Mouse (Mus musculus) lung, adult 2 months (tissue): ENCODE results near the gene 3300002I08Rik. TPM values are rescaled to one million over a fixed set of nuclear protein-coding genes. Genes with fewer than 3 reads are reported as not detected.
"Not testable (repeated sequence)": the region's sequence is repeated elsewhere in the genome, so short reads cannot be mapped to it uniquely, and the experiment has no call there.

Experiments
- DNase-seq: peaks from one replicate; pipeline ENCODE4 v3.0.0; 2022
- H3K4me1 ChIP-seq: fragments of 200-500 bp; 2 replicates; pipeline ENCODE4 v1.6.1; 2011; ENCODE audit warnings: low read length; ENCODE audit not compliant: control insufficient read depth, insufficient read depth
- H3K4me3 ChIP-seq: fragments of 200-500 bp; replicated peaks from 2 replicates; pipeline ENCODE3; 2011; ENCODE audit warnings: low read depth, mild to moderate bottlenecking, control low read depth, low read length; ENCODE audit errors: extremely low read depth
- CTCF ChIP-seq: fragments of 200-500 bp; IDR thresholded peaks from 2 replicates; pipeline ENCODE4 v1.5.1; 2011; ENCODE audit warnings: mild to moderate bottlenecking, low read length, control low read depth; ENCODE audit not compliant: insufficient read depth
- POLR2A ChIP-seq: fragments of 200-500 bp; IDR thresholded peaks from 2 replicates; pipeline ENCODE4 v1.6.1; 2011; ENCODE audit warnings: low read depth, mild to moderate bottlenecking, control low read depth, low read length, borderline replicate concordance; ENCODE audit errors: extremely low read depth
- WGBS: fragments of 180-500 bp; shearing (Covaris S2); methylation state at CpG from one replicate; pipeline ENCODE4 v1.1.7; 2018; 5-methylcytosine and 5-hydroxymethylcytosine counted together
- polyA plus RNA-seq: library from polyadenylated mRNA; depleted of rRNA; stranded (reverse); fragments of >200 nt; gene quantifications from 2 replicates; pipeline ENCODE4 v1.2.3, GENCODE M21; 2012; rRNA removed

The 3300002I08Rik gene
- polyA plus RNA-seq, result 0.91 and 1.2 TPM in 2 replicates

DNA sequence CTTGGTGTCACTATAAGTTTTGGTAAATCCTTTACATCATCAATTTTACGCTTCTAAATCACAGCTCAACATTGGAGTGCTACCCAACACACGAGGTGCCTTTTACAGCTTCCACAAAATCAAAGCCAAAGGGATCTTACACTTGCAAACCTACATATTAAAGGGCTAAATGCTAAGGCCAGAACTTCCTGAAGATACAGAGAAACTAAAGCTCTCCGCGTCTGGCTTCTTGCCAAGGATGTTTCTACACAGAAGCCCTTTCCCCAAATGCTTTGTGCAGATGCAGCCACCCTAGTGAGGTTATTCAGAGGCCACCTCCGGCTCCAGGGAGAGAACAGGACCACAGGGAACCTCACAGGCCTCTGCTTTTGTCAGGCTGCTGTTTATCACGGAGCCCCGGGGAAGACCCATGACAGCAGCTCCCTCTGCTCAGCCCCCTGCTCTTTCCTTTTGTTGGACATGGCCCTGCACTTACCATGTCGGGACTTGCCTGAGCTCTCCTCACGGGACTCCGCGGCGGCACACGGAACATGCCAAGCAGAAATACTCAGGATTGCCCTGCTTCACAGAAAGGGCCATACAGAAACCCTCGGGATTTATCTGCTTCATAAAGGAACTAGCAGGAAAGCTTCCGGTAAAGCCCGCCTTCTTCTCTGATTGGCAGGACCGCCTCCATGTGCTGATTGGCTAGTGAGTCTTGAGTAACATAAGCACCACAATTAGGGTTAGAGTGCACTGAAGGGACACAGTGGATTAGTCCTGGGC, at the start of gene 3300002I08Rik:
3300002I08Rik (minus strand) TSS at position 653 of the 765 bp plus-strand sequence.
- peak; percentile 86 for DNase-seq
- H3K4me3 ChIP-seq, result peak within 1 kb of the TSS; percentile 97
- WGBS, result 4% methylated on average over 17 of the region's 17 CpGs

DNA sequence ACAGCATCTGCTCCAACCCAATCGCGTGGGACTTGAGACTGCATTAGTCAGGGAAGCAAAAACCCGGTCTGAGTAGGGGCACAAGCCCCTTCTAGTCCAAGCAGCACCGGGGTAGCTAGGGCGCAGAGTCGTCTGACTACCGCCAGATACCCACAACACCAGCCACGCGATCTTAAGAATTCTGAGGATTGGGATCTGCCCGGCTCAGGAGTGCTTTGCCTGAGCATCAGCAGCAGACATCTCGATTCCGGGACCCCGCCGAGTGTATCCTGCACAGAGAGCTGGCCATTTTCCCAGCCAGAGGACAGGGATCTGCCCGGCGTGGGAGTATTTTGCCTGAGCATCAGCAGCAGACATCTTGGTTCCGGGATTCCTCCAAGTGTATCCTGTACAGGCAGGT, 49.6 kb upstream of the 3300002I08Rik start:
- H3K4me3 ChIP-seq, H3K4me1 ChIP-seq, DNase-seq: not testable (repeated sequence)
- 92% methylated on average over 17 of the region's 17 CpGs for WGBS

More for the DNA sequence above, at the start of gene 3300002I08Rik:
- not testable (repeated sequence) for H3K4me1 ChIP-seq

DNA sequence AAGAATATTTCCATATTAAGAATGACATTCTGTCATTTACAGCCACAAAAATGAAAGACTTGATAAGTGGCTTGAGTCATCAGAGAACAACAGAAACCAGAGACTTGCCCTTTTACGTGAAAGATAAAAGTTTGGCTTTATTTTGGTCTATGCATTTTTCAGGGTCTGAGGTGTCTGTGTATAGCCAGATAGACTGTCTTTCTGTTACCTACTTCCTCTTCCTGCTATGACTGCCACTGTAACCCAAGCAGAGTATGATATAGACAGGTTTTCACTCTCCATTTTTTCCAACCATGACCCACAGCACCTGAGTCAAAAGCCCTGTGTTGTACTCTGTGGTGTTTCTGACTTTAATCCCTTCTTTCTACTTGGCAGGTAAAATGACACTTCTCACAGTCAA, 27.6 kb upstream of the 3300002I08Rik start:
- 68% methylated on average over 1 of the region's 1 CpGs for WGBS
- no peak for TF ChIP-seq CTCF
- TF ChIP-seq POLR2A, result no peak

DNA sequence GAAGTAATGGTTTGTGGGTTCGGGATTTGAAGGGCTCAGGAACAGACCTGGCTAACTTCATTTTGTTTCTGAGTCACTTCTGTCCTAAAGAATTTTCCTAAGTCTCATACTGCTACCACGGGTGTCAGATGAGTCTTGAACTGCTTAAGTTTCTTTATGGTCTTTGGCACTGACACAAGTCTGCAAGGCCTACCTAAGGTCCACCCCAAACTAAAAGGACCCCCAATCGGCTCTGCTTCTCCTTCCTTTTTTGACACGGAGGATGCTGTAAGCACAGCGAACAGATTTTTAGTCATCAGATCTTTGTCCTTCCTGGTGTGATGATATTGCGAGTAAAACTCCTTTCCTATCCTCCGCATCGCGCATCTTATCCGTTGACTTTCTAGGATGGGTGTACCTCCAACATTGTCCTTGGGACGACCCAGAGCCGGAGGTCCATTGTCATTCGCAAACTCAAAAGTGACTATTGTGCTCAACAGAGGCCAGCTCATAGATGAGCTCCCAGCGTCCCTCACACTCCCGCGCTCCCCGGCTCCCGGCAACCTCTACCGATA, 23.1 kb upstream of the 3300002I08Rik start:
- 92% methylated on average over 19 of the region's 19 CpGs for WGBS
- DNase-seq, result not testable (repeated sequence)

More for the DNA sequence above, 27.6 kb upstream of the 3300002I08Rik start:
- Histone ChIP-seq H3K4me3 (no peak overlapping the region), H3K4me1 (no peaks in the 10 kb centered on the region)
- no peak for DNase-seq

DNA sequence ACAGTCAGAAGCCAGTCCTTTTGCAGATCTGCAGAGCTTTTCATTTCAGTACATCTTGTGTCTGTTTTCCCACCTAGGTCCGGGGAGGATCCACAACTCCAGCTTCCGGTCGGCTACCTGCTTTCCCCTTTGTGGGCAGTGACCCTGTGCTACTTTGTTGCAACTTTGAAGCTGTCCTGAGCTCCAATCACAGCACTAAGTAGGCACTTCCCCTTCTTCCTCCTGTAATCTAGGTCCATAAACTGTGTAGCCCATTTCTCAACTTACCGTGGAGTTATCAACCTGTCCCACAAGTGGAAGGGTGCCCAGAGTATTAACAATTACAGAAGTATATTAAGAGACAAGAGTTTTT, 289 bp upstream of the 3300002I08Rik start:
- no peak for TF ChIP-seq POLR2A
- TF ChIP-seq CTCF, result no peak
- H3K4me3 ChIP-seq, result peak overlapping the region; percentile 97

More for the DNA sequence above, 23.1 kb upstream of the 3300002I08Rik start:
- H3K4me1 ChIP-seq, H3K4me3 ChIP-seq: not testable (repeated sequence)

DNA sequence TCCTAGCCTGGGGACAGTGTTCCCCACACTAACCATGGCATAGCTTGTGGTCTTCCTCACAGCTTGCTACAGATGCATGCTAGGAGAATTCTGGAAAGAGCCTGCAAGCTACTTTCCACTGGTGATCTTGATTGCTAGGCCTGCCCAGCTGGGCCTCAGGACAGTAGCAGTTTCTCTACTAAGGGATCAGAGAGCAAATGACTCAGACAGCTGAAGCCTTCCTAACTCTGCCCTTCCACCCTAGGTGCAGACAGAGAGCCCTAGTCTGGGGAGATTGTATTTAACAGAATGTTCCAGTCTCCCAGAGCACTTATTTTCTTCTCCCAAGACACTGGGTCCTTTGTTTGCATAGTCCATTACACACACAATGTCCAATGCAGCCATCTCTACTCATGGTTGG, 5.4 kb downstream of the 3300002I08Rik start:
- H3K4me1 ChIP-seq, H3K4me3 ChIP-seq, DNase-seq: not testable (repeated sequence)

More for the DNA sequence above, 289 bp upstream of the 3300002I08Rik start:
- H3K4me1 ChIP-seq, result 0 out of 2 replicates have a peak, but pooled peaks cover 2% of the 10 kb centered on the region
- WGBS, result 8% methylated on average over 4 of the region's 4 CpGs
- no peak for DNase-seq

DNA sequence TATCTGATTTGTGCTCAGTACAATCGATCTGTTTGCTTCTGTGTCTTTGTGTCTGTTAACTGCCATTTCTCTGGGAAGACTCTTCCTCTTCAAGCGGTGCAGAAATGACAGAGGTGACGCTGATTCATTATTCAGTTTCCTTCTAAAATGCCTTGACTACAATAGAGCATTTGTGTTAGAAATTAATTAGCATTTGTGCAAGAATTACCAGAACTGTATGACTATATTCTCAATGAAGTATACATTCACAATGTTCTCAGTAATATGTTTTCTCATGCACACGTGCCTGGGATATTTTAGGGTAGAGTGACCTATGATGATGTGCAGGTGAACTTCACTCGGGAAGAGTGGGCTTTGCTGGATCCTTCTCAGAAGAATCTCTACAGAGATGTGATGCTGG, 39.2 kb downstream of the 3300002I08Rik start, which contains the start of gene Gm10130:
Gm10130 (plus strand) TSS at position 301 of the 400 bp plus-strand sequence.
- no peak for DNase-seq
- H3K4me1 ChIP-seq, result no peaks in the 10 kb centered on the region
- H3K4me3 ChIP-seq, result no peak within 1 kb of the TSS
- 97% methylated on average over 5 of the region's 5 CpGs for WGBS
- TF ChIP-seq CTCF (no peak), POLR2A (no peak)

DNA sequence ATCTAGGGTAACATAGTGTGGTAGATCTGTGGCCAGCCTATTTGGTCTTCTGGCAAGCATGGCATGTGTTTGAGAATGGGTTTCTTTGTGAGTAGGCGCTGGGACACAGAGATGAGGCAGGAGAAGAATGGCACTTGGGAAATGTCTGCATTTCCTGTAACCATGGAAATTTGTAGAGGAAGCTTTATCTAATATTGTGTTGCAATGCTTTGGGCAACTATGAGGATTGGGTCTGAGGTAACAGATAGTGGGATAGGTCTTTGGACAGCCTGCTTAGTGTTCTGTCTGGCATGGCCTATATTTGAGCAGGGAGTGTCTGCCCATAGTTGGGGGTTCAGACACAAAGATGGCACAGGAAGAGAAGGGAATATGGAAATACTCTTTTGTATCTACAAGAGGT, 43.6 kb downstream of the 3300002I08Rik start:
- Histone ChIP-seq H3K4me3 (no peak overlapping the region), H3K4me1 (no peaks in the 10 kb centered on the region)
- no peak for TF ChIP-seq POLR2A
- TF ChIP-seq CTCF, result no peak
- WGBS, result 97% methylated on average over 1 of the region's 1 CpGs
- DNase-seq, result no peak

DNA sequence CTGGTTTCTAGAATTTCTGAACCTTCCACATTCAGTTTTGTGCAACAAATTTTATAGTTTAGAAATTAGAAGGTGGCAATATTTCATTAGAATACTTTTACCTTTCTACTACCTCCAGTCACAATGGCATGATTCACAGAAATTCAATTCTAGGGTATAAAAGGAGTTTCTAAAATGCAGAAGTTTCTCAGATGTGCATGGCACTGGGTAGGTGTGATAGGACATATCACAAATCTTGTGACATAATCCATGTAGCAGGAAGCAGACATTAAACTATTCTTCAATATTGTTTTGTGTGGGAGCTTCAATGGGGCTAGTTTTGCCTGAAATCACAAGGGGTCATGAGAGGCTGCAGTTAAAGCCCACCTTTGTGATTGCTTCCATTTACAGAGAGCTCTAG, 46.4 kb downstream of the 3300002I08Rik start:
- H3K4me1 ChIP-seq, result no peaks in the 10 kb centered on the region
- no peak for DNase-seq
- no peak overlapping the region for H3K4me3 ChIP-seq
- TF ChIP-seq POLR2A (no peak), CTCF (no peak)

DNA sequence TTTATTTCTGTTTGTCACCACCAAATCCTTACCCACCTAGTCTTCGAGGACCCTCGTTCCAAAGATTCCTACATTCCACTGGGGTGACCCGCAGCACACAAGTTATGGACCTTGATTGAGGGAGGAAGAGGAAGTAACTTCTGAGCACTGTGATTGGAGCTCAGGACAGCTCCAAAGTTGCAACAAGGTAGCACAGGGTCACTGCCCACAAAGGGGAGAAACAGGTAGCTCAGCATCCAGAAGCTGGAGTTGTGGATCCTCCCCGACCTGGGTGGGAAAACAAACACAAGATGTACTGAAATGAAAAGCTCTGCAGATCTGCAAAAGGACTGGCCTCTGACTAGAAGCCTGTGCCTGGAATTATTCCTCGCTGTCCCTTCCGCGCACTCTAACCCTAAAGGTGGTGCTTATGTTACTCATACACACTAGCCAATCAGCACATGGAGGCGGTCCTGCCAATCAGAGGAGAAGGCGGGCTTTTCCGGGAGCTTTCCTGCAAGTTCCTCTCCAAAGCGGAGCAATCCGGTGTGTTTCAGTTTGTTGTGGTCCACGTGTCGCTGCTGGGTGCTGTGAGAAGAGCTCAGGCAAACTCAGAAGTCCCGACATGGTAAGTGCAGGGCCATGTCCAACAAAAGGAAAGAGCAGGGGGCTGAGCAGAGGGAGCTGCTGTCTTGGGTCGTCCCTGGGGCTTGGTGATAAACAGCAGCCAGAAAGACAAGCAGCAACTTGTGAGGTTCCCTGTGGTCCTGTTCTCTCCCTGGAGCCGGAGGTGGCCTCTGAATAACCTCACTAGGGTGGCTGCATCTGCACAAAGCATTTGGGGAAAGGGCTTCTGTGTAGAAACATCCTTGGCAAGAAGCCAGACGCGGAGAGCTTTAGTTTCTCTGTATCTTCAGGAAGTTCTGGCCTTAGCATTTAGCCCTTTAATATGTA, 51.3 kb downstream of the 3300002I08Rik start:
- TF ChIP-seq POLR2A, result 0 out of 2 replicates have a peak, but pooled peaks have one; percentile 19
- DNase-seq, result peak; percentile 93
- H3K4me3 ChIP-seq, result peak overlapping the region; percentile 82
- H3K4me1 ChIP-seq, result not testable (repeated sequence)
- 5% methylated on average over 19 of the region's 19 CpGs for WGBS
